Mouse (Mus musculus): ENCODE results near the gene Tcap. TPM values are rescaled to one million over a fixed set of nuclear protein-coding genes. Genes with fewer than 3 reads are reported as not detected.

Gene Tcap
- total RNA-seq, 2 experiments from 2014 or later: 5.4 to 6.9 TPM

GRCm38 (mm10) chr11:98394301-98394700 is 10.7 kb downstream of the Tcap start:
- intact Hi-C loops (cut with DNase I): no loop called here
- no peak for DNase-seq (ENCODE audit: extremely low spot score in 1 of 2, low spot score in 2 of 2)

DNA sequence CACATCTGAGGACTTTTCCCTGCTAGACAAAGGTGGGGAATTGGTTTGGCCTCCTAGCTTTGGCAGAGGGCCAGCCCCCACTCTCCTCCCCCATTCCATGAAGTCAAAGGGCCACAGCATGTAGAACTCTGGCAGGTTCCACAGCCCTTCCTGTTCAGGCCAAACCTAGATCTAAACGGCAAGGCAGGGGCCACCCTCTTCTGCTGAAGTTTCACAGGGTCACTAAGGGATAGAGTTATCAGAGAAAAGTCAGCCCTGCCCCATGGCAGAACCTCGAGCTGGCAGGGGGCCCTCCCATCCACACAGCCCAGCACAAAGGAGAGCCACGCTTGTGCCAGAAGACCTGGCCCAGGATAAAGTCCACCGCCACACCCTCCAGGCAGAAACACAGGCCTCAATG is 11.4 kb downstream of the Tcap start:
- no peak for DNase-seq (ENCODE audit: extremely low spot score in 1 of 2, low spot score in 2 of 2)
- intact Hi-C loops (cut with DNase I): no loop called here

DNA sequence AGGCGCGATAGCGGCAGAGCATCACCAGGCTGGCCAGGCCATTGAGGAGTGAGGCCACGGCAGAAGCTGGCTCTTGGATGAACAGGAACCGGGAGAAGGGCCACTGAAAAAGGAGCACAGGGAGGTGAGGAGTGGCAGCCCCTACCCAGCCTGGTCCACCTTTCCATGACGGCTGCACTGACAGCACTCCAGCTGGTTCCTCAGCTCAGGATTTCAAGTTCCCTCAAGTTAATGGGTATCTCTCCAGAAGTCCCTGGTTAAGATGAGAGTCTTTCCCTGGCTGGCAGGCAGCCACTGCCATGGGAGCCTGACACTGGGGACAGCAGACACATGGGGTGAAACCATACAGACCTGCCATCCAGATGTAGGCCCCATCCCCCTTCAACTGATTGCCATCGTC is 14.3 kb downstream of the Tcap start:
- peak in 1 of 2 experiments; percentile 15 for DNase-seq (ENCODE audit: extremely low spot score in 1 of 2, low spot score in 2 of 2)
- intact Hi-C loops (cut with DNase I): no loop called here

- peak; percentile 85 to 92 for DNase-seq (ENCODE audit: extremely low spot score in 1 of 2, low spot score in 2 of 2)
- intact Hi-C loops (cut with DNase I): no loop called here
These were observed 16.6 kb downstream of the Tcap start, which contains the start of gene Pgap3 for GRCm38 (mm10) chr11:98400161-98400726. Gene Pgap3 (minus strand): TSS chr11:98400490.

DNA sequence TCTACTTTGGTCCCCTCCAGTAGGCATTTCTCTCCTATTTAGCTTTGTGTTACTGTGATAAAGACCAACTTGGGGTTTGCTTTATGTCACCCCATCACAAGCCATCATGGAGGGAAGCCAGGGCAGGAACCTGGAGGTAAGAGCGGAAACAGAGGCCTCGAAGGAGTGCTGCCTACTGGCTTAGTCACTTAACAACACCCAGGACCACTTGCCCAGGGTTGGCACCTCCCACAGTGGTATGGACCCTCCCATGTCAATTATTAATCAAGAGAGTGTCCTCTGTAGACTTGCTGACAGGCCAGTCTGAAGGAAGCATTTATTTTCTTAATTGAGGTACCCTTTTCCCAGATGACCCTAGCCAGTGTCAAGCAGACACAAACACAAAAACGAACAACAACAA is 17.2 kb downstream of the Tcap start:
- DNase-seq (ENCODE audit: extremely low spot score in 1 of 2, low spot score in 2 of 2): no peak
- intact Hi-C loops (cut with DNase I): no loop called here

DNA sequence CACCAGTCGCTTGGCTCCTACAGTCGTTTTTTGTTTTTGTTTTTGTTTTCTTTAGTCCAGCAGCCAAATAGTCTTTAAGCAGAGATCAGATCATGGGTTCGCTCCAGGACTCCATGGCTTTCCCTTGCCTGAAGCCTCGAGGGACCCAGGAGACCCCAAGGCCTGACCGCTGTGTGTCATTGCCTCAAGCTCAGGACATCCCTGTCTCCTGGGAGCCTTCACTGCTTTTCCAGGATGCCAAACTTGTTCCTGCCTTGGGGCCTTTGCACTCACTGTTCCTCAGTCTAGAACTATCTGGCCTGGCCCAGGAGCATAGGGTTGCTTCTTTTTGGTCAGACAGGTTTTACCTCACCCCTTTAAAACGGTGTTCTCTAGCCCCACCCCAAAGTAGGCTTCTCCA is 23.0 kb downstream of the Tcap start:
- intact Hi-C loops (cut with DNase I): no loop called here
- no peak for DNase-seq (ENCODE audit: extremely low spot score in 1 of 2, low spot score in 2 of 2)

DNA sequence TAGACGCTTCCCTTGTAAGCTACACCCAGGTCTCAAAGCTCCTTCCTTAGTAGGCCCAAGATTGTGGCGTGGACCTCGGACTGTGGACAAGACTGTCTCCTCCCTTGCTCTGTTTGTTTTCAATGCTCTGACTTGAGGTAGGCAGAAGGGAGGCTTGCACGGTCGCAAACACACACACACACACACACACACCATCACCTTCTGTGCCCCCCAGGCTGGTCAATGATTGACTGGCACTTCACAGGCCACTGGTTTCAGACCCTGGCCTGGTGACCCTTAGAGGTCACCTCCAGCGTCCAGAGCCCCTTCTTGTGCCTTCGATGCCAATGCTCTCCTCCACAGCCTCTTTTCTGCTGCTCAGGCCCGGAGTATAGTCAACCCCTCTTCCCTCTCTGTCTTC is 25.3 kb downstream of the Tcap start:
- DNase-seq (ENCODE audit: extremely low spot score in 1 of 2, low spot score in 2 of 2): no peak
- intact Hi-C loops (cut with DNase I): no loop called here

- intact Hi-C loops (cut with DNase I): no loop called here
- peak in 1 of 2 experiments; percentile 49 for DNase-seq (ENCODE audit: extremely low spot score in 1 of 2, low spot score in 2 of 2)
These were observed 25.8 kb downstream of the Tcap start for GRCm38 (mm10) chr11:98409341-98409822.

DNA sequence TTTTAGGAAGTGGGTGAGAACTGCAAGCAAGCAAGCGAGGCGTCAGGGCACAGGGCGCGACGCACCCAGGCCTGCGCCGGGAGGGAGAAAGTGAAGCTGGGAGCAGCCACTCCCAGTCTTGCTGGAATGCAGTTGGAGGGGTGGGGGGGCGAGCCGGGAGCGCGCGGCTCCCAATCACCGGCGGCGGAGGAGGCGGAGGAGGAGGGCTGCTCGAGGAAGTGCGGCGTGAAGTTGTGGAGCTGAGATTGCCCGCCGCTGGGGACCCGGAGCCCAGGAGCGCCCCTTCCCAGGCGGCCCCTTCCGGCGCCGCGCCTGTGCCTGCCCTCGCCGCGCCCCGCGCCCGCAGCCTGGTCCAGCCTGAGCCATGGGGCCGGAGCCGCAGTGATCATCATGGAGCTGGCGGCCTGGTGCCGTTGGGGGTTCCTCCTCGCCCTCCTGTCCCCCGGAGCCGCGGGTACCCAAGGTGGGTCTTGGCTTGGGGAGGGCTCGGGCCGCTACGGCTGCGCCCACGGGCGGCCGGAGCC is 28.7 kb downstream of the Tcap start, which contains the start of gene Erbb2:
Gene Erbb2 (plus strand): TSS at position 198 of the 524 bp plus-strand sequence.
- intact Hi-C loops (cut with DNase I): no loop called here
- DNase-seq (ENCODE audit: extremely low spot score in 1 of 2, low spot score in 2 of 2): peak in 1 of 2 experiments; percentile 76

DNA sequence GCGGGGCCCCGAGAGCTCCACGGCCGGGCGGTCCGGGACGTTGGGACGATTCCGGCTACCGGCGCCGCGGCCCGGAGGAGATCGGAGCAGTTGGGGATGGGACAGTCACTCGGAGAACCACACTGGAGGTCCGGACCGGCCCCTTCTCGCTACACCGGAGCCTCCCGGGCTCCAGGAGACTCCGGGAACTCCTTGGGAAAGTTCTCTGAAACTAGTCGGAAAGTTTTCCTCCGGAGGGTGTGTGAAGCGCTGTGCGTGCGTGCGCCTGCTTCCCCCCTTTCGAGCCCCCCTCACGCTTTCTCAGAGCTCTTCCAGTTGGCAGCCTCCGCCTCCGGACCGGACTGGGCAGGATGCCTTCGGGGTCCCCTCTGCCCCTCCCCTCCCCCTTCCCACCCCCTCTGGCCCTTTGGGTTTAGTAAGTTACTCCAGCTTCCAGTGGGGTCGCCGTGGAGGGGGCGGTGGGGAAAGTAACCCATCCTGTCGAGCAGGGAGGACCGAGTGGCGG is 29.2 kb downstream of the Tcap start:
- intact Hi-C loops (cut with DNase I): no loop called here
- DNase-seq (ENCODE audit: extremely low spot score in 1 of 2, low spot score in 2 of 2): no peak

- intact Hi-C loops (cut with DNase I): no loop called here
- no peak for DNase-seq (ENCODE audit: extremely low spot score in 1 of 2, low spot score in 2 of 2)
These were observed 30.1 kb downstream of the Tcap start for GRCm38 (mm10) chr11:98413731-98414130.

- DNase-seq (ENCODE audit: extremely low spot score in 1 of 2, low spot score in 2 of 2): no peak
- intact Hi-C loops (cut with DNase I): no loop called here
These were observed 30.6 kb downstream of the Tcap start for GRCm38 (mm10) chr11:98414162-98414561.

DNA sequence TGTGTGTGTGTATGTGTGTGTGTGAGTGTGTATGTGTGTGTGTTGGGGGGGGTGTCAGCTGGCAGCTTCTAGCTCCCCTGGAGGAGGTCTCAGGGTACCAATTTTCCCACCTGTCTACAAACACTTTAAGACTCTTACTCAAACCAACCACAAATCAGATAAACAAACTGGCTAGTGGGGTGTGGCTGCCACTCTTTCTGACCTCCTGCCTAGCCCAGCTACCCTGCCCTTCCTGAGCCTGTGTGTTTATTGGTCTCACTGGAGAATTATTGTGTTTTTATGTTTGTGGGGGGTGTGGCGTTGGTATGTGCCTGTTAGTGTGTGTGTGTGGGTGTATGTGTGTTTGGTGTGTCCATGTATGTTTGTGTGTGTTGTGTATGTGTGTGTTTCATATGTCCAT is 33.5 kb downstream of the Tcap start:
- intact Hi-C loops (cut with DNase I): no loop called here
- no peak for DNase-seq (ENCODE audit: extremely low spot score in 1 of 2, low spot score in 2 of 2)

GRCm38 (mm10) chr11:98418273-98418672 is 34.7 kb downstream of the Tcap start:
- intact Hi-C loops (cut with DNase I): no loop called here
- no peak for DNase-seq (ENCODE audit: extremely low spot score in 1 of 2, low spot score in 2 of 2)

DNA sequence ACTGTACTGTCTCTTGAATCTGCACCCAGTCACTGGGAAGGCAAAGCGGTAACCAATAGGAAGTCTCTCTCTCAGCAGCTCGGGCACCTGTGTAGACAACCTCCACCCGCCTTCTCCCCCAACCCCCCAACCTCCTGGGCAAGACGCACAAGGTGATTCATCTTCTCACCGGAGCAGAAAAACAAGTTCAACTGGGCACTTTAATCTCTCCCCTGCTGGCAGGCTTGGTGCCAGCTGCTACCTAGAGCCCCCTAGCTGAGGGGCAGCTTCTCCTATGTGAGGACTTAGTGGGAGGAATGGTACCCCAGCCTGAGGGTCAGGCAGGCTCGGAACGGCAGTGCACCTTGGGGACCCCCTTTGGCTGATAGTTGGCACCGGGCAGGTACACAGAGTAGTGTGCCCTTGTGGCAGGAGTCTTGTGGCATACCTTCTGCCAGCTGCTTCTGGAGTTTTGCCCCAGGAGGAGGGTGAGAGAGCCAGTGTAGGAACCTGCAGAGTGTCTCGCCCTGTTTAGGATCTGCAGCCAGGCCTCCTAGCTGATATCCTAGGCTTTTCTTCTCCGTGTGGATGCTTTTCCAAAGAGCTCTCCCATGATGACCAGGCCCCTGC is 35.4 kb downstream of the Tcap start:
- no peak for DNase-seq (ENCODE audit: extremely low spot score in 1 of 2, low spot score in 2 of 2)

DNA sequence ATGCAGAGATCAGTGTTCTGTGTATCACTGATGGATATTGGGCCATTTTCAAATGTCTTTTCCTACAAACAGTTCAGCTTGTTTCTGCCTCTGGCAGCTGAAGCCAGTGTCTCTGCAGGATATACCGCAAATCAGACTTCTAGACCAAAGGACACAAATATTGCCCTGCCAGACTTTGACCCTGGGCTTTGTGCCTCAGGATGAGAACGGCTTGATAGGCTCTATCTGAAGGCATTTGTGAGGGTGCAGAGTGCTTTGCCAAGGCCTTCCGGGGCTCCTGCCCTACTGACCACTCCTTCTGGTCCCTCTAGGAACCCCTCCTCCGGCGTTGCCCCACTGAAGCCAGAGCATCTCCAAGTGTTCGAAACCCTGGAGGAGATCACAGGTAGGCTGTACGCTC is 43.0 kb downstream of the Tcap start:
- no peak for DNase-seq (ENCODE audit: extremely low spot score in 1 of 2, low spot score in 2 of 2)
- intact Hi-C loops (cut with DNase I): no loop called here

More for the DNA sequence above, 35.4 kb downstream of the Tcap start:
- intact Hi-C loops (cut with DNase I): no loop called here

- no peak for DNase-seq (ENCODE audit: extremely low spot score in 1 of 2, low spot score in 2 of 2)
- intact Hi-C loops (cut with DNase I): no loop called here
These were observed 44.8 kb downstream of the Tcap start for GRCm38 (mm10) chr11:98428436-98428835.

GRCm38 (mm10) chr11:98431743-98432502 is 48.3 kb downstream of the Tcap start:
- no peak for DNase-seq (ENCODE audit: extremely low spot score in 1 of 2, low spot score in 2 of 2)
- intact Hi-C loops (cut with DNase I): no loop called here
